Mouse (Mus musculus): ENCODE results near the gene Dpep1. TPM values are rescaled to one million over a fixed set of nuclear protein-coding genes. Genes with fewer than 3 reads are reported as not detected.
"Not testable (repeated sequence)": the region's sequence is repeated elsewhere in the genome, so short reads cannot be mapped to it uniquely, and the experiment has no call there.

The Dpep1 gene
- polyA plus RNA-seq, 1 experiment from 2014 or later: 7.8 TPM

GRCm38 (mm10) chr8:123220917-123221316 is 34.9 kb downstream of the Dpep1 start:
- no peak for DNase-seq (ENCODE audit: low spot score)
- Histone ChIP-seq H3K27ac (no peak overlapping the region), H3K4me1 (peaks cover 18% of the 10 kb centered on the region), H3K4me3 (no peak overlapping the region), H3K27me3 (ENCODE audit: low read depth, poor library complexity, severe bottlenecking) (no peaks in the 10 kb centered on the region), H3K36me3 (no peaks in the 10 kb centered on the region), H3K9me3 (replicated peaks) (no peaks in the 10 kb centered on the region)
- 93% methylated on average over 1 of the region's 1 CpGs for WGBS

- WGBS: 4% methylated on average over 59 of the region's 59 CpGs
- Histone ChIP-seq H3K36me3 (peaks cover 35% of the 10 kb centered on the region), H3K4me3 (peak within 1 kb of the TSS; percentile 93), H3K27ac (peak within 1 kb of the TSS; percentile 84), H3K9me3 (replicated peaks) (no peaks in the 10 kb centered on the region), H3K27me3 (ENCODE audit: low read depth, poor library complexity, severe bottlenecking) (no peaks in the 10 kb centered on the region), H3K4me1 (peaks cover 18% of the 10 kb centered on the region)
- peak; percentile 96 for DNase-seq (ENCODE audit: low spot score)
Measured at GRCm38 (mm10) chr8:123224278-123225266, 38.5 kb downstream of the Dpep1 start, which contains the start of gene Cdk10. Gene Cdk10 (plus strand): TSS chr8:123224842.

GRCm38 (mm10) chr8:123228416-123228815 is 42.4 kb downstream of the Dpep1 start:
- Histone ChIP-seq H3K4me3 (no peak overlapping the region), H3K4me1 (peaks cover 18% of the 10 kb centered on the region), H3K9me3 (replicated peaks) (no peaks in the 10 kb centered on the region), H3K36me3 (peaks cover 46% of the 10 kb centered on the region), H3K27ac (no peak overlapping the region), H3K27me3 (ENCODE audit: low read depth, poor library complexity, severe bottlenecking) (peaks cover 19% of the 10 kb centered on the region)
- no peak for DNase-seq (ENCODE audit: low spot score)
- 96% methylated on average over 1 of the region's 1 CpGs for WGBS

DNA sequence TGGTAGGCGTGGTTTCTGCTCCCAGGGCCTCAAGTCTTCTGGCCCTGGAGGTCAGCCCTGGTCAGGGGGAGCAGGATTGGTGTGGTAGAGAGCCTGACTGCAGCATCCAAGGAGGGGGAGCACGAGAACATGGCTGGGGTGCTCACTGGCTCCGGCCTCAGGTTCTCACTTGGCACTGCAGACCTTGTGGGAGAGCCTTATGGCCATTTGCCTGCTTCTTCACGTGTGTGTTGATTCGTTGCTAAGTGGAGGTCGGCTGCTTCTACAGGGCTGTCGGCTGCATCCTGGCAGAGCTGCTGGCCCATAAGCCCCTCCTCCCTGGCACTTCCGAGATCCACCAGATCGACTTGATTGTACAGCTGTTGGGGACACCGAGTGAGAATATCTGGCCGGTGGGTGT is 44.3 kb downstream of the Dpep1 start:
- H3K4me3 ChIP-seq; H3K27ac ChIP-seq; H3K9me3 ChIP-seq (replicated peaks); DNase-seq (ENCODE audit: low spot score): not testable (repeated sequence)
- H3K36me3 ChIP-seq: peaks cover 46% of the 10 kb centered on the region
- H3K27me3 ChIP-seq (ENCODE audit: low read depth, poor library complexity, severe bottlenecking): peaks cover 38% of the 10 kb centered on the region
- H3K4me1 ChIP-seq: peaks cover 17% of the 10 kb centered on the region
- 92% methylated on average over 11 of the region's 11 CpGs for WGBS

GRCm38 (mm10) chr8:123231742-123232141 is 45.7 kb downstream of the Dpep1 start:
- peaks cover 24% of the 10 kb centered on the region for H3K4me1 ChIP-seq
- peaks cover 52% of the 10 kb centered on the region for H3K27me3 ChIP-seq (ENCODE audit: low read depth, poor library complexity, severe bottlenecking)
- no peaks in the 10 kb centered on the region for H3K9me3 ChIP-seq (replicated peaks)
- 63% methylated on average over 5 of the region's 5 CpGs for WGBS
- peaks cover 39% of the 10 kb centered on the region for H3K36me3 ChIP-seq
- no peak overlapping the region for H3K4me3 ChIP-seq
- H3K27ac ChIP-seq: no peak overlapping the region
- no peak for DNase-seq (ENCODE audit: low spot score)

DNA sequence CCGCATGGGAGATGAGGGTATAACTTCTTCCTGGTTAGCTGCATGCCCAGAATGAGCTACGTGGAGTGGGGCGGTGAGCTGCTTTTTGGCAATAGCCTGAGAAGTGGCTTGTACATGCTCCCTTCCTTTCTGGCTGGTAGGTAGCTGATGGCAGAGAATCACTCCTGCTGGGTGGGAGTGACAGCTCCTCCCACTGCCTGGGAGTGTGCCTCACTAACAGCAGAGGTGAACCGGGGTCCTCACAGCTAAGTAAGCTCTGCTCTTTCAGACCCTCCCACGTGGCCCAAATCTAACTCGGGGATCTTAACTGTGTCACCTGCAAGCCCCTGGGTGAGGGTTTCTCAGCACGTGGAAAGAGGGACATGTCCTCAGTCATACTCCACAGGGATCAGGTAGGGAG is 46.5 kb downstream of the Dpep1 start:
- WGBS: 27% methylated on average over 7 of the region's 7 CpGs
- no peak for DNase-seq (ENCODE audit: low spot score)
- H3K27me3 ChIP-seq (ENCODE audit: low read depth, poor library complexity, severe bottlenecking): peaks cover 58% of the 10 kb centered on the region
- H3K4me1 ChIP-seq: peaks cover 27% of the 10 kb centered on the region
- no peak overlapping the region for H3K4me3 ChIP-seq
- H3K36me3 ChIP-seq: peaks cover 31% of the 10 kb centered on the region
- no peaks in the 10 kb centered on the region for H3K9me3 ChIP-seq (replicated peaks)
- no peak overlapping the region for H3K27ac ChIP-seq

DNA sequence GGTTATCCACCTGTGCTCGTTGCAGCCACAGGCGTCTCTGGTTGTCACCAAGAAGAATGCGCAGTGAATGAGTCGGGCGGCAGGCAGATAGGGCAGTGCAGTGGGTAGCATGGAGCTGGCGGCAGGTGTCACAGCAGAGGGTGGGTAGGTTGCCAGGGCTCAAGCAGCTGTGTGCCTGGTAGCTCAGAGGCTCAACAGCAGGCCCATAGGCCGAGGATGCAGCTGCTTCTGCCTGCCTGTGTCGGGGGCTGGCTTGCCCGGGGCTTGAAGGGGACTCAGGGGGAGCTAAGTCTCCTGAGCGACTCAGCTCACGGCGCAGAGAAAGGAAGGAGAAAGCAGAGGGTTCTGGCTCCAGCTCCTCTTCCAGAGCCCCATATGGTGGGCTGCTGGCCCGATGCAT is 47.3 kb downstream of the Dpep1 start:
- peaks cover 58% of the 10 kb centered on the region for H3K27me3 ChIP-seq (ENCODE audit: low read depth, poor library complexity, severe bottlenecking)
- peaks cover 23% of the 10 kb centered on the region for H3K36me3 ChIP-seq
- H3K9me3 ChIP-seq (replicated peaks): no peaks in the 10 kb centered on the region
- peaks cover 27% of the 10 kb centered on the region for H3K4me1 ChIP-seq
- no peak for DNase-seq (ENCODE audit: low spot score)
- no peak overlapping the region for H3K4me3 ChIP-seq
- 60% methylated on average over 13 of the region's 13 CpGs for WGBS
- no peak overlapping the region for H3K27ac ChIP-seq

GRCm38 (mm10) chr8:123233760-123234159 is 47.7 kb downstream of the Dpep1 start:
- Histone ChIP-seq H3K4me1 (peaks cover 27% of the 10 kb centered on the region), H3K9me3 (replicated peaks) (no peaks in the 10 kb centered on the region), H3K27me3 (ENCODE audit: low read depth, poor library complexity, severe bottlenecking) (peaks cover 58% of the 10 kb centered on the region), H3K4me3 (0 out of 2 replicates have a peak overlapping the region, but pooled peaks have one; percentile 8), H3K27ac (no peak overlapping the region), H3K36me3 (peaks cover 19% of the 10 kb centered on the region)
- DNase-seq (ENCODE audit: low spot score): no peak
- WGBS: 78% methylated on average over 11 of the region's 11 CpGs

DNA sequence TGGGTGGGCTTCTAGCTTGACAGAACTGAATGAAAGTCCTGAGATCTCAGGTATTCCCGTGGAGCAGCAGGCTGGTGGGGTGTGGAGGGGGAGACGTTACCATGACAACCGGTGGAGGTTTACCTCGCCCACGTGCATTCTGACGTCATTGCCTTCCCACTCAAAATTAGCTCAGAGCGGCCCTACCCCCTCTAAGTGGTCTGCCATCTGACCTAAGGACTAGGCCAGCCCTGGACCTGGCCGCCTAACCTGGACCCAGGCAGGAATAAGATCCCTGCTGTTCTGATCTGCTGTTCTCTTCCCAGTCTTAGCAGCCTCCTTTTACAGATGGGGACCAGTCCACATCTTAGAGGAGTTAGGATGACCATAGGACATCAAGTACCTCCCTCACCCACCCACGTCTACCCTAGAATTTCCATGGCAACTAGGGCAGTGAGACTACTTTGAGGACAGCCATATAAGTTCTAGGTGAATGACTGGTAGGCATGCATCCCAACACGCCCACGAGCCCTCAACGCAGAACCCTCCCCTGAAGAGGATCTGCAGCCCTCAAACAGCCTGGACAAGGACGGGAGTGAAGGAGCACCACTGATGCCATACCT is 49.0 kb downstream of the Dpep1 start:
- DNase-seq (ENCODE audit: low spot score): no peak

GRCm38 (mm10) chr8:123235520-123236497 is 49.8 kb downstream of the Dpep1 start, which contains the start of gene Spata2l:
Gene Spata2l (minus strand): TSS chr8:123236233.
- H3K9me3 ChIP-seq (replicated peaks): no peaks in the 10 kb centered on the region
- 3% methylated on average over 57 of the region's 57 CpGs for WGBS
- DNase-seq (ENCODE audit: low spot score): peak; percentile 91
- H3K27me3 ChIP-seq (ENCODE audit: low read depth, poor library complexity, severe bottlenecking): peaks cover 58% of the 10 kb centered on the region
- H3K27ac ChIP-seq: no peak within 1 kb of the TSS
- peaks cover 5% of the 10 kb centered on the region; the same call in 1 of the 2 replicates for H3K36me3 ChIP-seq
- H3K4me3 ChIP-seq: peak within 1 kb of the TSS; percentile 55
- peaks cover 27% of the 10 kb centered on the region for H3K4me1 ChIP-seq

More for the DNA sequence above, 49.0 kb downstream of the Dpep1 start:
- Histone ChIP-seq H3K4me3 (peak overlapping the region; percentile 55), H3K27me3 (ENCODE audit: low read depth, poor library complexity, severe bottlenecking) (peaks cover 58% of the 10 kb centered on the region), H3K9me3 (replicated peaks) (no peaks in the 10 kb centered on the region), H3K36me3 (peaks cover 9% of the 10 kb centered on the region), H3K27ac (no peak overlapping the region), H3K4me1 (peaks cover 27% of the 10 kb centered on the region)
- 42% methylated on average over 13 of the region's 13 CpGs for WGBS

DNA sequence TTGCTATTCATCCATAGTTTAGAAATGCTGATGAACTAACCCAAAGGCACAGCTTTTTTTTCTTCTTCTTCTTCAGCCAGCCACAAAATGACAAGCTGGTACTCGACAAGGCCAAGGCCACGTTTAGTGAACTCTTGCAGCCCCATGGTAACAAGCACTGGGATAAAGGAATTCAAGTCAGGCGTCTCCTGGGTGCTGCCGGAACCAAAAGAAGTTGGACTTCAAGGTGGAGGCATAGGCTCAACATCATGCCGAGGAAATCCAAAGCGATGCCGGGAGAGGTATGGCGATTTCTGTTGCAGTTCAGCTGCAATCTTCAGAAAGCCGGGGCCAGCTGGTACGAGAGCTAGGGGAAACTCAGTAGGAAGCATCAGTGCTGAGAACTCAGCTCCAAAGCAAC is 53.4 kb downstream of the Dpep1 start:
- H3K9me3 ChIP-seq (replicated peaks): no peaks in the 10 kb centered on the region
- no peak overlapping the region for H3K27ac ChIP-seq
- DNase-seq (ENCODE audit: low spot score): no peak
- WGBS: 91% methylated on average over 10 of the region's 10 CpGs
- peaks cover 30% of the 10 kb centered on the region for H3K36me3 ChIP-seq
- peaks cover 23% of the 10 kb centered on the region for H3K4me1 ChIP-seq
- H3K4me3 ChIP-seq: no peak overlapping the region
- H3K27me3 ChIP-seq (ENCODE audit: low read depth, poor library complexity, severe bottlenecking): peaks cover 29% of the 10 kb centered on the region
